Mouse (Mus musculus) midbrain, embryonic 14.5 days (tissue): ENCODE measurements at regions not wholly inside any gene's neighbourhood (a gene's known extent, or its start where the extent isn't known, plus 50 kb on each side); places are given as distances from the start of the nearest gene placed in this dataset.
"Not testable (repeated sequence)": the region's sequence is repeated elsewhere in the genome, so short reads cannot be mapped to it uniquely, and the experiment has no call there.

ENCODE experiments used
- ATAC-seq: fragments of 200-750 bp; cut with Nextera tagmentation; 2 replicates; pipeline ENCODE4 v1.8.0; 2017; ENCODE audit warnings: moderate number of reproducible peaks, moderate library complexity; ENCODE audit not compliant: low FRiP score, low TSS enrichment
- DNase-seq: peaks from one replicate; pipeline ENCODE4 v3.0.0-alpha.2; 2015
- H3K27ac ChIP-seq: fragments of 300-500 bp; sonication (generic); replicated peaks from 2 replicates; pipeline ENCODE4 v1.5.1; 2014; ENCODE audit warnings: mild to moderate bottlenecking, low read depth, low read length, moderate library complexity
- H3K27me3 ChIP-seq: fragments of 300-500 bp; sonication (generic); 2 replicates; pipeline ENCODE4 v1.6.1; 2014; ENCODE audit warnings: low read length, control low read depth, mixed read lengths; ENCODE audit not compliant: control insufficient read depth, insufficient read depth
- H3K36me3 ChIP-seq: fragments of 300-500 bp; sonication (generic); 2 replicates; pipeline ENCODE4 v1.6.1; 2014; ENCODE audit warnings: low read length, control low read depth; ENCODE audit not compliant: control insufficient read depth, insufficient read depth
- H3K4me1 ChIP-seq: fragments of 300-500 bp; sonication (generic); 2 replicates; pipeline ENCODE4 v1.6.1; 2014; ENCODE audit warnings: mild to moderate bottlenecking, antibody characterized with exemption, low read length, control low read depth; ENCODE audit not compliant: control insufficient read depth, insufficient read depth
- H3K4me2 ChIP-seq: fragments of 300-500 bp; sonication (generic); 2 replicates; pipeline ENCODE4 v1.6.1; 2014; ENCODE audit warnings: mild to moderate bottlenecking, low read length, moderate library complexity
- H3K4me3 ChIP-seq: fragments of 300-500 bp; sonication (generic); replicated peaks from 2 replicates; pipeline ENCODE4 v1.5.1; 2014; ENCODE audit warnings: low read depth, low read length
- H3K9ac ChIP-seq: fragments of 300-500 bp; sonication (generic); replicated peaks from 2 replicates; pipeline ENCODE4 v1.6.1; 2014; ENCODE audit warnings: mild to moderate bottlenecking, low read length, moderate library complexity
- H3K9me3 ChIP-seq: fragments of 300-500 bp; sonication (generic); 2 replicates; pipeline ENCODE4 v1.6.1; 2016; ENCODE audit warnings: low read length, control low read depth, mixed read lengths; ENCODE audit not compliant: control insufficient read depth
- WGBS: fragments of 180-500 bp; shearing (Covaris S2); extraction: QIAGEN DNeasy Blood & Tissue Kit; methylation state at CpG from one replicate; pipeline ENCODE4 v1.1.7; 2014; 5-methylcytosine and 5-hydroxymethylcytosine counted together

- H3K4me3 ChIP-seq: no peak overlapping the region
- no peaks in the 10 kb centered on the region for H3K4me1 ChIP-seq
- no peaks in the 10 kb centered on the region for H3K36me3 ChIP-seq
- H3K9ac ChIP-seq: no peak overlapping the region
- no peaks in the 10 kb centered on the region for H3K9me3 ChIP-seq
- 71% methylated on average over 2 of the region's 2 CpGs for WGBS
- H3K27me3 ChIP-seq: no peaks in the 10 kb centered on the region
- H3K4me2 ChIP-seq: no peak overlapping the region
- no peak overlapping the region for H3K27ac ChIP-seq
- ATAC-seq: no peak
- DNase-seq: peak; percentile 4
Observed at GRCm38 (mm10) chr8:39426770-39427169, 1248.1 kb upstream of the Adam24 start.

DNA sequence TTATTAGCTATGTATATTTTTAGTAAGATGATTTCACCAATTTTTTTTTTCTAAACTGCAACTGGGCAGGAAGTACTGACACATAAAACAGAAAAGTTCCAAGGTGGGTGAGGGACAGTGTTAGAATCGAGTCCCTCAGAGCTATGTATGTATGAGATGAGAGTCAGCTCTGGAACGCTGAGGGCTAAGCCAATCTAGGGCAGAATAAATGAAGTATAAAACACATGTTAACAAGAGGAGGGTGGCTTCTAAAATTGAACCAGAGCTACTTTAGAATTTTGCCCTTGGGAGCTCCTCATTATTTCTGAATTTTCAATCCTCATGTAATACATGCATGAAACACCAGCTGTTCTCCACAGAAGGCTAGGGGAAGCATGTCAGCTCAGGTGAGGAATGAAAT is 1247.5 kb upstream of the Adam24 start:
- ATAC-seq: no peak
- DNase-seq: peak; percentile 11
- WGBS: 70% methylated on average over 2 of the region's 2 CpGs

GRCm38 (mm10) chr8:39440550-39441333 is 1234.1 kb upstream of the Adam24 start:
- no peaks in the 10 kb centered on the region for H3K36me3 ChIP-seq
- no peak overlapping the region for H3K9ac ChIP-seq
- H3K4me1 ChIP-seq: no peaks in the 10 kb centered on the region
- WGBS: 73% methylated on average over 8 of the region's 8 CpGs
- no peaks in the 10 kb centered on the region for H3K9me3 ChIP-seq
- H3K27me3 ChIP-seq: no peaks in the 10 kb centered on the region
- no peak overlapping the region for H3K27ac ChIP-seq
- H3K4me3 ChIP-seq: no peak overlapping the region
- H3K4me2 ChIP-seq: no peak overlapping the region
- ATAC-seq: no peak
- no peak for DNase-seq

More for the DNA sequence above, 1247.5 kb upstream of the Adam24 start:
- H3K4me1 ChIP-seq: no peaks in the 10 kb centered on the region
- H3K4me2 ChIP-seq: no peak overlapping the region
- H3K9me3 ChIP-seq: no peaks in the 10 kb centered on the region
- H3K4me3 ChIP-seq: no peak overlapping the region
- no peaks in the 10 kb centered on the region for H3K27me3 ChIP-seq
- H3K9ac ChIP-seq: no peak overlapping the region
- no peak overlapping the region for H3K27ac ChIP-seq
- H3K36me3 ChIP-seq: no peaks in the 10 kb centered on the region

- not testable (repeated sequence) for H3K9me3 ChIP-seq, DNase-seq, H3K4me3 ChIP-seq, H3K36me3 ChIP-seq, ATAC-seq, H3K4me1 ChIP-seq, H3K27me3 ChIP-seq, H3K27ac ChIP-seq, H3K4me2 ChIP-seq, H3K9ac ChIP-seq
- 90% methylated on average over 8 of the region's 8 CpGs for WGBS
Observed at GRCm38 (mm10) chr8:39491139-39491538, 1183.7 kb upstream of the Adam24 start.

GRCm38 (mm10) chr8:39500419-39500818 is 1174.5 kb upstream of the Adam24 start:
- H3K9ac ChIP-seq: no peak overlapping the region
- ATAC-seq (no peak), DNase-seq (no peak)
- no peaks in the 10 kb centered on the region for H3K9me3 ChIP-seq
- no peak overlapping the region for H3K4me2 ChIP-seq
- no peaks in the 10 kb centered on the region for H3K36me3 ChIP-seq
- no peaks in the 10 kb centered on the region for H3K27me3 ChIP-seq
- H3K4me1 ChIP-seq: no peaks in the 10 kb centered on the region
- H3K4me3 ChIP-seq: no peak overlapping the region
- no peak overlapping the region for H3K27ac ChIP-seq

GRCm38 (mm10) chr8:39504261-39504660 is 1170.6 kb upstream of the Adam24 start:
- no peaks in the 10 kb centered on the region for H3K27me3 ChIP-seq
- WGBS: 88% methylated on average over 5 of the region's 5 CpGs
- H3K36me3 ChIP-seq: no peaks in the 10 kb centered on the region
- no peaks in the 10 kb centered on the region for H3K9me3 ChIP-seq
- H3K4me1 ChIP-seq: no peaks in the 10 kb centered on the region
- H3K4me3 ChIP-seq: no peak overlapping the region
- H3K27ac ChIP-seq: no peak overlapping the region
- H3K9ac ChIP-seq: no peak overlapping the region
- no peak overlapping the region for H3K4me2 ChIP-seq
- DNase-seq: no peak
- no peak for ATAC-seq

DNA sequence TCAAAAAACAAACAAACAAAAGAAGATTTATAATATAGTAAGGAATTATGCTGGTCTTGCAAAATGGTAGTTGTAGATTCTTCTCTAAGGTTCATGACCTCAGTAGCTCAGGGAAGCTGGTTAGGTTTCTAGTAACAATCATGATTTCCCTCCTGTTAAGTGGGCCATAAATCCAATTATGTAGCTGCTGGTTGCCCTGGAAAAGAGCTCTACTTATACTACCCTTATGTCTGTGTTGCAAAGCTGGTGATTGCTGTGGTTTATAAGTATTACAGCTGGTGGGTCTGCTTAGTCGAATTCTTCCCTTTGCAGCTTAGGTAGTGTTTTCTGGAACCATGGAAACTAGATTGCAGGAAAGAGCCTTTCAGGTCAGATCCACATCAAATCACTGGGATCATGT is 1161.9 kb upstream of the Adam24 start:
- H3K27ac ChIP-seq: no peak overlapping the region
- H3K27me3 ChIP-seq: no peaks in the 10 kb centered on the region
- no peak for ATAC-seq
- no peak overlapping the region for H3K4me2 ChIP-seq
- no peaks in the 10 kb centered on the region for H3K4me1 ChIP-seq
- H3K9ac ChIP-seq: no peak overlapping the region
- no peaks in the 10 kb centered on the region for H3K9me3 ChIP-seq
- H3K4me3 ChIP-seq: no peak overlapping the region
- 70% methylated on average over 1 of the region's 1 CpGs for WGBS
- no peaks in the 10 kb centered on the region for H3K36me3 ChIP-seq
- no peak for DNase-seq
